ENCODE assay signal across 14 mouse cellular contexts in genomic region chr8:92071305-92072253, GRCm38 (mm10).
DNase-seq lines count a peak whose midpoint lies in the region; ATAC-seq lines count a peak whose summit lies in the region.
"Had no signal": no experiment of that assay in that cellular context is flagged by ENCODE, and none has a peak within 500 bp of the region (broad histone marks: within the 10 kb centered on the region; RNA-seq: fewer than 3 reads in every experiment).

No protein-coding gene starts in this region.

- H3K27me3 ChIP-seq in forebrain, embryonic 12.5 days: peaks cover 91% of the 10 kb centered on the region
- peaks cover 98% of the 10 kb centered on the region for H3K27me3 ChIP-seq in midbrain, embryonic 10.5 days (ENCODE audit: low read depth, poor library complexity, severe bottlenecking)

- ATAC-seq in forebrain, embryonic 12.5 days (ENCODE audit: low FRiP score): peak; percentile 71
- ATAC-seq: lung, postnatal 0 days had no signal

- 1% methylated on average over 21 of the region's 21 CpGs for WGBS in forebrain, embryonic 12.5 days
- WGBS in midbrain, embryonic 10.5 days: 13% methylated on average over 21 of the region's 21 CpGs

- H3K36me3 ChIP-seq in forebrain, embryonic 12.5 days (replicated peaks): no peaks in the 10 kb centered on the region
- H3K36me3 ChIP-seq in midbrain, embryonic 10.5 days: no peaks in the 10 kb centered on the region

- H3K27ac ChIP-seq in forebrain, embryonic 12.5 days: peak overlapping the region; percentile 60; the same call in 1 of the 2 replicates
- peak overlapping the region; percentile 78 for H3K27ac ChIP-seq in midbrain, embryonic 10.5 days (replicated peaks)
- H3K27ac ChIP-seq: kidney, postnatal 0 days had no signal

- no peak overlapping the region for H3K4me3 ChIP-seq in forebrain, embryonic 12.5 days (replicated peaks)
- H3K4me3 ChIP-seq in midbrain, embryonic 10.5 days: peak overlapping the region; percentile 23; the same call in 1 of the 2 replicates

- no peaks in the 10 kb centered on the region for H3K9me3 ChIP-seq in forebrain, embryonic 12.5 days
- no peaks in the 10 kb centered on the region for H3K9me3 ChIP-seq in midbrain, embryonic 10.5 days (replicated peaks)

- peaks cover 38% of the 10 kb centered on the region for H3K4me1 ChIP-seq in forebrain, embryonic 12.5 days
- H3K4me1 ChIP-seq in midbrain, embryonic 10.5 days: peaks cover 61% of the 10 kb centered on the region

- intact Hi-C loops in left cerebral cortex, postnatal 4 days (cut with DNase I): no loop called here

- H3K9ac ChIP-seq in forebrain, embryonic 12.5 days: no peak overlapping the region

- DNase-seq in left cerebral cortex, postnatal 4 days: peak; percentile 56
- no peak for DNase-seq in left cerebral cortex, adult 18-20 months (ENCODE audit: low spot score in 2 of 2)
- peak; percentile 59 for DNase-seq in midbrain, embryonic 10.5 days (ENCODE audit: low spot score)
- peak; percentile 85 for DNase-seq in retina, postnatal 1 day
- no peak for DNase-seq in kidney, adult 9 months
- DNase-seq in adrenal gland, postnatal 25 days: no peak
- no peak for DNase-seq in cerebellum, adult 11 months
- DNase-seq: adrenal gland, adult 2 months; B cell, adult 2 months; heart, adult 11 months had no signal

- H3K4me2 ChIP-seq in forebrain, embryonic 12.5 days: peak overlapping the region; percentile 32
- H3K4me2 ChIP-seq: liver, embryonic 11.5 days had no signal

Comparison
In these comparisons a context has a peak if more than half of its experiments do, and no peak if none do; other contexts are left out.
1. DNase-seq: peak in left cerebral cortex, postnatal 4 days (single experiment), midbrain, embryonic 10.5 days (single experiment) and retina, postnatal 1 day (single experiment); none in left cerebral cortex, adult 18-20 months (0 of 2), kidney, adult 9 months (single experiment), adrenal gland, postnatal 25 days (single experiment) and cerebellum, adult 11 months (single experiment).